Mouse (Mus musculus): ENCODE measurements at regions not wholly inside any gene's neighbourhood (a gene's known extent, or its start where the extent isn't known, plus 50 kb on each side); places are given as distances from the start of the nearest gene placed in this dataset.

GRCm38 (mm10) chr12:45932251-45932650, 857.7 kb upstream of the Stxbp6 start:
- no peak for DNase-seq (ENCODE audit: low spot score in 2 of 2)

DNA sequence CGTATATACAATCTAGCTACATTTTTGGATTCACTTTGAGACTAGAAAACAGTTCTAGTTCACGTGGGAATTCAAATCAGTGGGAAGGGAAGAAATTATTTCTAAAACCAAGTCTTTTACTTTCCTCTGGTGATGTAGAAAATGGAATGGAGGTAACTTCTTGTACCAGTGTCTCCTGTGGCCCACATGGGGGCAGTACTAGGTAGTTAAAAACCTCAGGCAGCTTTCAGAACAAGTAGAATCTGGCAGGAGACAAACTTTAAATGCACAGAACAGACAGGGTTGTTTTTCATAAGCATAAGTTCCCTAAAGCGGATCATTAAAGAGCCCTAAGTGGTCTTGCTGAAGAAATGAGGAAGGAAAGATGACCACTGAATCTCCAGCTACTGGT, 855.2 kb upstream of the Stxbp6 start:
- intact Hi-C loops (cut with DNase I), result loop anchor here (5.0 to 10.0 kb wide), 6 partner anchors 113 to 885 kb away; partner anchors contain the start of gene Nova1
- peak; percentile 62 to 70 for DNase-seq (ENCODE audit: low spot score in 2 of 2)

More at GRCm38 (mm10) chr12:45932251-45932650, 857.7 kb upstream of the Stxbp6 start:
- intact Hi-C loops (cut with DNase I), result loop anchor here (5.0 to 10.0 kb wide), 4 partner anchors 110 to 883 kb away; partner anchors contain the start of gene Nova1

DNA sequence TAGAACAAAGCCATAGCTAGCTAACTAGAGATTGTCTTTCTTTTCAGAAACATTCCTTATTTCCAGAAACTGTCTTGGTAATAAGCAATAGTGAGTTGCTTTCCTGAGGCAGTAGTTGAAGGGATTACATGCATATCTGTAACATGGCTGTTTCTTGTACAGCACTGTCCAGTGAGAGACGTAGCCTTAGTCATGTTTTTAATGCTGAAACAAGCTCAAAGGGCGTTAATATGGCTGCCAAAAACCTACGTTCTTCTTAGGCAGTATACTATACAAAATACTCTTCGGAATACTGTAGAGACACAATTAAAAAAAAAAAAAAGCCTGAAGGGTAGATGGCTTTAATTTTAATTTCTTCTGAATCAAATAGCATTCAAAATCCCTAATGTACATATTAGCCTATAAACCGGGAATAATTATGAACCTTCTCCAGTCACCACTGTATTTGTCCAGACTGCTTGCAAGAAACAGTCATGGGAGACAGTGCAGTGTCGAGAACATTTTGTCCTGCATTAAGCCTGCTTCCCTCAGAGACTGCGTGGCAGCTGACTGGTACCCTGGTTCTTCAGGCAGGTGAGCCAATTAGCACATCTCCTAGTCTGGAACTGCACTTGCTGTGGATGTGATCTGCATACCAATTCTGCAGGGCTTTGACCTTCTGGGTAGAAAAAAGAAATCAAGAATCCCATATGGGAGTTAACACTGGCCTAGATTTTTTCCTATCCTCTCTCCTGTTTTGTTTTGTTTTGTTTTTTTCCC, 854.7 kb upstream of the Stxbp6 start:
- no peak for DNase-seq (ENCODE audit: low spot score in 2 of 2)
- intact Hi-C loops (cut with DNase I), result loop anchor here (10.0 kb wide), 2 partner anchors 464 to 706 kb away; no protein-coding TSS in a partner anchor

All from left cerebral cortex, postnatal 14 days (tissue).